Mouse (Mus musculus) heart, adult 18-20 months (tissue): Measurements from ENCODE around the gene Tpk1. TPM values are rescaled to one million over a fixed set of nuclear protein-coding genes. Genes with fewer than 3 reads are reported as not detected.
A peak's percentile ranks its signal among the peaks of the same experiment; 100 is the strongest.

Source experiments
- DNase-seq, 2 experiments: peaks; one replicate each; pipeline ENCODE4 v3.0.0; 2021 to 2022; ENCODE audit warnings: mixed read lengths in 1 of 2
- long read RNA-seq, 2 experiments: library from polyadenylated mRNA; stranded (forward); transcript quantifications; one replicate each; pipeline ENCODE4 v2.0.0; 2021
- total RNA-seq, 2 experiments: library from RNA; stranded (reverse); gene quantifications; 2 replicates each; pipeline ENCODE4 v1.2.3; 2021

The Tpk1 gene
- 1 to 10 TPM; 1.7 to 2.5 TPM for total RNA-seq
- long read RNA-seq, experiment 1, partial matches to known transcripts, result 0 of 3 reads
- long read RNA-seq, experiment 1, other reads (novel, unspliced or antisense), result 1 of 3 reads
- long read RNA-seq, experiment 2, result 0 reads

GRCm38 (mm10) chr6:43665677-43666546 lies at the start of gene Tpk1:
Tpk1 (minus strand) TSS chr6:43666278.
- peak; percentile 94 to 95 for DNase-seq

GRCm38 (mm10) chr6:43702810-43703614 lies 36.9 kb upstream of the Tpk1 start:
- DNase-seq, result no peak

- no peak for DNase-seq
Observed at GRCm38 (mm10) chr6:43691863-43692262, 25.8 kb upstream of the Tpk1 start.

GRCm38 (mm10) chr6:43685985-43686384 lies 19.9 kb upstream of the Tpk1 start:
- DNase-seq, result peak in 1 of 2 experiments; percentile 13

GRCm38 (mm10) chr6:43682535-43682934 lies 16.5 kb upstream of the Tpk1 start:
- no peak for DNase-seq

- no peak for DNase-seq
Observed at GRCm38 (mm10) chr6:43678689-43679212, 12.7 kb upstream of the Tpk1 start.

GRCm38 (mm10) chr6:43677566-43677965 lies 11.5 kb upstream of the Tpk1 start:
- no peak for DNase-seq

GRCm38 (mm10) chr6:43676139-43676538 lies 10.1 kb upstream of the Tpk1 start:
- no peak for DNase-seq

GRCm38 (mm10) chr6:43674986-43675760 lies 9.1 kb upstream of the Tpk1 start:
- no peak for DNase-seq

GRCm38 (mm10) chr6:43670939-43671338 lies 4.9 kb upstream of the Tpk1 start:
- DNase-seq, result no peak

GRCm38 (mm10) chr6:43667681-43668080 lies 1.6 kb upstream of the Tpk1 start:
- DNase-seq, result no peak

- no peak for DNase-seq
Observed at GRCm38 (mm10) chr6:43666611-43667400, 728 bp upstream of the Tpk1 start.

GRCm38 (mm10) chr6:43661822-43662221 lies 4.3 kb downstream of the Tpk1 start:
- DNase-seq, result no peak

- DNase-seq, result no peak
Observed at GRCm38 (mm10) chr6:43658290-43658689, 7.8 kb downstream of the Tpk1 start.

GRCm38 (mm10) chr6:43657845-43658244 lies 8.2 kb downstream of the Tpk1 start:
- DNase-seq, result no peak

GRCm38 (mm10) chr6:43654876-43655456 lies 11.1 kb downstream of the Tpk1 start:
- DNase-seq, result no peak

- DNase-seq, result no peak
Observed at GRCm38 (mm10) chr6:43649516-43649915, 16.6 kb downstream of the Tpk1 start.

GRCm38 (mm10) chr6:43645674-43646073 lies 20.4 kb downstream of the Tpk1 start:
- no peak for DNase-seq

GRCm38 (mm10) chr6:43645105-43645504 lies 21.0 kb downstream of the Tpk1 start:
- DNase-seq, result no peak

- no peak for DNase-seq
Observed at GRCm38 (mm10) chr6:43643718-43644117, 22.4 kb downstream of the Tpk1 start.

GRCm38 (mm10) chr6:43642375-43642774 lies 23.7 kb downstream of the Tpk1 start:
- no peak for DNase-seq
